Mouse (Mus musculus) midbrain, embryonic 16.5 days (tissue): ENCODE results near the gene Foxn4. TPM values are rescaled to one million over a fixed set of nuclear protein-coding genes. Genes with fewer than 3 reads are reported as not detected.

Experiments used
- ATAC-seq: fragments of 200-750 bp; cut with Nextera tagmentation; 2 replicates; pipeline ENCODE4 v1.8.0; 2017; ENCODE audit warnings: moderate TSS enrichment
- H3K27ac ChIP-seq: fragments of 300-500 bp; sonication (generic); 2 replicates; pipeline ENCODE4 v1.5.1; 2014; ENCODE audit warnings: mild to moderate bottlenecking, low read length, mixed read lengths
- H3K27me3 ChIP-seq: fragments of 300-500 bp; sonication (generic); 2 replicates; pipeline ENCODE4 v1.6.1; 2014; ENCODE audit warnings: low read depth, low read length, mixed read lengths; ENCODE audit not compliant: control insufficient read depth, insufficient read depth
- H3K36me3 ChIP-seq: fragments of 300-500 bp; sonication (generic); 2 replicates; pipeline ENCODE4 v1.6.1; 2014; ENCODE audit warnings: mild to moderate bottlenecking, low read length, moderate library complexity, mixed read lengths; ENCODE audit not compliant: control insufficient read depth, insufficient read depth
- H3K4me1 ChIP-seq: fragments of 300-500 bp; sonication (generic); 2 replicates; pipeline ENCODE4 v1.6.1; 2014; ENCODE audit warnings: mild to moderate bottlenecking, low read length, mixed read lengths; ENCODE audit not compliant: control insufficient read depth, insufficient read depth
- H3K4me2 ChIP-seq: fragments of 300-500 bp; sonication (generic); 2 replicates; pipeline ENCODE4 v1.6.1; 2014; ENCODE audit warnings: mild to moderate bottlenecking, low read length, mixed read lengths
- H3K4me3 ChIP-seq: fragments of 300-500 bp; sonication (generic); 2 replicates; pipeline ENCODE4 v1.5.1; 2014; ENCODE audit warnings: low read depth, mild to moderate bottlenecking, low read length, moderate library complexity, mixed read lengths
- H3K9ac ChIP-seq: fragments of 300-500 bp; sonication (generic); 2 replicates; pipeline ENCODE4 v1.6.1; 2014; ENCODE audit warnings: low read depth, low read length, mixed read lengths
- H3K9me3 ChIP-seq: fragments of 300-500 bp; sonication (generic); replicated peaks from 2 replicates; pipeline ENCODE4 v1.6.1; 2014; ENCODE audit warnings: mild to moderate bottlenecking, low read length, mixed read lengths; ENCODE audit not compliant: control insufficient read depth, poor library complexity, severe bottlenecking
- WGBS: fragments of 180-500 bp; shearing (Covaris S2); extraction: QIAGEN DNeasy Blood & Tissue Kit; methylation state at CpG from one replicate; pipeline ENCODE4 v1.1.7; 2014; 5-methylcytosine and 5-hydroxymethylcytosine counted together
- polyA plus RNA-seq: library from polyadenylated mRNA; unstranded; fragments of >200 nt; fragmentation: Nextera tagmentation; extraction: Ambion mirVana; gene quantifications from 2 replicates; pipeline ENCODE4 v1.2.1, GENCODE M21; 2015

Foxn4 gene
- polyA plus RNA-seq, 1 experiment from 2014 or later = 0.36 TPM

DNA sequence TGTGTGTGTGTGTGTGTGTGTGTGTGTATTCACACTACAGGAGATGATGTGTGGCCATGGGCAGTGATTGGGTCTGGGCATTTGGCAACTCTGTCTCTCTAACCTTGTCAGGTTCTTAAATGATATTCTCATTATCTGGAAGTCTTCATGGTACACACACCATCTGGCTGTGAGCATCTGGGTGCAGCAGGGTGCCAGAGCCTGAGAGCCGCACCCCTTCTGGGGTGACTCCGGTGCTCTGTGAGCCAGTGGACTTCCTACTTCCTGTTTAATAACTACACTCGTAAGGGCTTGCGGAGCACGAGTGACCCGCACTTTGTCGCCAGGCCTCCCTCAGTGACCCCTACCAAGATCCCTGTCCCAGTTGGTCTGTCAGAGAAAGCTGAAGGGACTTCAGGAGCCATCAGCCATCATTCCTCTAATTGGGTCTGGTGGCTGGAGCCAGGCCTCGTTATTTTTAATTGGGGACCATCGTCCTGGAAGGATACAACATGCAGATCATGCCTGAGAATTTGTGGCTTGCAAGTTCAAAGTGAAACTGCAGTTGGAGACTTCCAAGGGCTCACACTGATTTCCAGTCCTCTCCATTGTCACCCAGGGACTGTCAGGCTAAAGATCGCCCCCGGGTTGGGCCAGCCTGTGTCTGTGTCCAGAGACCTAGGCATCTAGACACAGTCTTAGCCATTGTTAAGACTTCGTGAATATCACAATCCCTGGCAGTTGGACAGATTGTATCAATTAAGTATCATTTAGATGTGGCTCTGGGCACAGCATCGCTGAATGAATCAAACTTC, 11.2 kb upstream of the Foxn4 start:
- ATAC-seq = no peak
- no peak overlapping the region for H3K4me3 ChIP-seq
- 0 out of 2 replicates have a peak overlapping the region, but pooled peaks have one; percentile 10 for H3K9ac ChIP-seq
- no peak overlapping the region for H3K4me2 ChIP-seq
- H3K4me1 ChIP-seq = peaks cover 5% of the 10 kb centered on the region
- no peaks in the 10 kb centered on the region for H3K36me3 ChIP-seq
- no peaks in the 10 kb centered on the region for H3K9me3 ChIP-seq
- no peak overlapping the region for H3K27ac ChIP-seq
- H3K27me3 ChIP-seq = no peaks in the 10 kb centered on the region
- WGBS = 54% methylated on average over 13 of the region's 13 CpGs

DNA sequence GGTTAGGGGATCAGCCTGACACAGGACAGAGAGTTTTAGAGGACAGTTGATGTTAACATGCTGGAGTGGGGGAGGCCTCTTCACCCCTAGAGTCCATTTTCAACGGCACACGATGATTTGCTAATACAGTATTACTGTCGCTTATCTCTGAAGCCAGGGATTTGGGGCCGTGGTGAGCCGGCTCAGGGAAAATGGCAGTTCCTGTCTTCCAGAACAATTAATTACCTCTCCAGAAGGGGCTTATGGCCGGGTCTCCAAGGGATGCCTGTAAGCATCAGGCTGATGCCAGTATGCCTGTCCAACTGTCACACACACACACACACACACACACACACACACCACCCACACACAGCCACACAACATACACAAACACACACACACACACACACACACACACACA, 8.7 kb upstream of the Foxn4 start:
- H3K27me3 ChIP-seq = peaks cover 5% of the 10 kb centered on the region; the same call in 1 of the 2 replicates
- H3K4me2 ChIP-seq = no peak overlapping the region
- H3K27ac ChIP-seq = peak overlapping the region; percentile 14; the same call in 1 of the 2 replicates
- no peaks in the 10 kb centered on the region for H3K9me3 ChIP-seq
- no peaks in the 10 kb centered on the region for H3K36me3 ChIP-seq
- H3K4me1 ChIP-seq = 0 out of 2 replicates have a peak, but pooled peaks cover 2% of the 10 kb centered on the region
- H3K9ac ChIP-seq = no peak overlapping the region
- 25% methylated on average over 6 of the region's 6 CpGs for WGBS
- 0 out of 2 replicates have a peak, but pooled peaks have one; percentile 25 for ATAC-seq
- no peak overlapping the region for H3K4me3 ChIP-seq

DNA sequence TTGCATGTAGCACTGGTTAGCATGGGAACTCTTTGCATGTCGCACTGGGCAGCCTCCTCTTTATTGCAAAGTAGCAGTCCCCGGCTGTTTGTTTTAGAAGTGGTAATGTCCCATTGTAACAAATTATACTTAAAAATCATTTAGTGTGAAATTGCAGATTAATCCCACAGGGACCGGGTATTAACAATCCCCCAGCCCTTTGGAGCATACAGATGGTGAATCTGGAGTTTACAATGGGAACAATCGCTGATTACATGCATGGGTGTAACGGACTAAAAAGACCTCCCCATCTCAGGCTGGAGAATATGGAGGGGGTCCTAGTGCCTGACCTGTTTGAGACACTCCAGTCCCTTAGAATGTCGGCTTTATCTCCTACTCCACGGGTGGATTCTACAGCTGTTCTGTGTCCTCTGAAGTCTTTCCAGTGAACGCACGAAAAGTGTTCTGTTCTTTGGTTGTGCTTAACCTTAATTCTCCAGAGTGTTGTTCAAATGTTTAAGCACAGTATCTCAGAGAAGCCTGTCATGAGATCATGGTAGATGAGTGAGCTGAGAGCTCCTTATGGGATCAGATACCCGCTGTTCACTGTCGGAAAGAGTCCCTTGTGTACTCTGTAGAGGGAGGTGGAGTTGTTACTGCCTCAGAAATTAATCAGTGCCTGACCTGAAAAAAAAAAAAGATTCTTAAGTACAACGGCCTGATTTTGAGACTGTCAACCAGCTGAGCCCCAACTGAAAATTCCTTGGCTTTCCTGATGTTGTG, 6.0 kb upstream of the Foxn4 start:
- WGBS = 13% methylated on average over 12 of the region's 12 CpGs
- peak overlapping the region; percentile 36 for H3K4me2 ChIP-seq
- ATAC-seq = no peak
- H3K27me3 ChIP-seq = peaks cover 28% of the 10 kb centered on the region
- H3K4me1 ChIP-seq = peaks cover 2% of the 10 kb centered on the region; the same call in 1 of the 2 replicates
- H3K4me3 ChIP-seq = peak overlapping the region; percentile 6; the same call in 1 of the 2 replicates
- H3K9me3 ChIP-seq = no peaks in the 10 kb centered on the region
- no peak overlapping the region for H3K27ac ChIP-seq
- H3K36me3 ChIP-seq = no peaks in the 10 kb centered on the region
- H3K9ac ChIP-seq = no peak overlapping the region

DNA sequence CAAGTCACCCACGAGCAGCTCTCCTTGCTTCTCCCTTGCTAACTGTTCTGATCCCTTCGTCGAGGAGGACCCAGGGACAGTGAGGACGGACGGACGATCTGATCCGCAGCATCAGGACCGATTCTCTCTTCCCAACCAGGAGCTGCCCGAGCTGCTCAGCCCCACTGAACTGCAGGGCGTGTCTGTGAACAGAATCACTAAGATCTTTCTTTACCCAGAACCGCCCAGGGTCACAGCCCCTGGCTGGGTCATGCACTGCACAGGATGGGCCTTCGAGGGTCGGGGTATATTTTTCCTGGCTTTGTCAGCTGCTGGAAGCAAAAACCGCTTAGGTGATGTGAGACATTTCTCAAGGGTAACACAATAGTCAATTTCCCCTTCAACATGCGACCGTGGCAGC, 2.4 kb upstream of the Foxn4 start:
- no peak overlapping the region for H3K9ac ChIP-seq
- WGBS = 15% methylated on average over 16 of the region's 16 CpGs
- no peaks in the 10 kb centered on the region for H3K9me3 ChIP-seq
- peaks cover 14% of the 10 kb centered on the region for H3K4me1 ChIP-seq
- H3K36me3 ChIP-seq = no peaks in the 10 kb centered on the region
- no peak overlapping the region for H3K27ac ChIP-seq
- peaks cover 58% of the 10 kb centered on the region for H3K27me3 ChIP-seq
- H3K4me2 ChIP-seq = no peak overlapping the region
- no peak for ATAC-seq
- H3K4me3 ChIP-seq = no peak overlapping the region

DNA sequence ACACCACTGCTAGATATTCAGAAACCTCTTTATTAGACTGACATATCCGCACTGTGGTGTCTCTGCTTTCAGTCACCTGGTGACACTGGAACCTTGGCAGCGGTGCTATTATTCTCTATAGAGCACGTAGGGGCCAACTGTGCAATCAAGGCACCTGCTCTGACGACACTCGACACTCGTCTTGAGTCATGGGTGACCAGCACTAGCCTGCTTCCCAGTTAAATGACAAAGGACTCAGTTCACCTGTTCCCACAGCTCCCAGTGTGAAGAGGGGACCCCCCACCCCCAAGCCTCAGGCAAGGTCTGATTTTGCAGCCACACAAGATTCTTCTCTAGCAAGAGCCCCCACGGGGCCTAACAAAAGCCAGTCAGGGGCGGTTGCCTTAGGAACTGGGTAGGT, 1.7 kb upstream of the Foxn4 start:
- Histone ChIP-seq H3K4me1 (peaks cover 14% of the 10 kb centered on the region), H3K27me3 (peaks cover 64% of the 10 kb centered on the region), H3K4me2 (no peak overlapping the region), H3K27ac (no peak overlapping the region), H3K9ac (no peak overlapping the region), H3K36me3 (no peaks in the 10 kb centered on the region), H3K4me3 (no peak overlapping the region), H3K9me3 (no peaks in the 10 kb centered on the region)
- 15% methylated on average over 8 of the region's 8 CpGs for whole genome bisulfite sequencing
- no peak for ATAC-seq

DNA sequence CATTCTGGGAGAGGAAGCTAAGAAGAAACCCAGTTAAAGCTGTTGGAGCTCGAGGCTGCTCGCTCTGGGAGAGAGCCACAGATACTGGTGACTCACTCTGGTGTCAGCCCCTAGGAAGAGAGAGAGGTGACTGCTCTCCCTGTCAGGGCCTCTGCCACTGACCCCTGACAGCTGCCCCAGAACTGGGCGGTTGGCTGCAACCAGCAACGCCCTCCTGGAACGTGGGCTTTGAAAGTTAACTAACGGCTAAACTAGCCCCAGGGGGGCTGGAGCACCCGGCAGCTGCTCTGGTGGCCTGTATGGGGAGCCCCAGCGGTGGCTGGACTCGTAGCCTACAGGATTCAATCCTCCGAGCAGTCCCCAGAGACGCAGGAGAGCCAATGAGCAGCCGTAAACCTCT, 3.6 kb downstream of the Foxn4 start:
- no peak overlapping the region for H3K4me3 ChIP-seq
- no peak overlapping the region for H3K9ac ChIP-seq
- peaks cover 16% of the 10 kb centered on the region for H3K4me1 ChIP-seq
- H3K4me2 ChIP-seq = no peak overlapping the region
- 14% methylated on average over 12 of the region's 12 CpGs for WGBS
- no peak for ATAC-seq
- H3K36me3 ChIP-seq = no peaks in the 10 kb centered on the region
- H3K27ac ChIP-seq = no peak overlapping the region
- peaks cover 51% of the 10 kb centered on the region for H3K27me3 ChIP-seq
- no peaks in the 10 kb centered on the region for H3K9me3 ChIP-seq

DNA sequence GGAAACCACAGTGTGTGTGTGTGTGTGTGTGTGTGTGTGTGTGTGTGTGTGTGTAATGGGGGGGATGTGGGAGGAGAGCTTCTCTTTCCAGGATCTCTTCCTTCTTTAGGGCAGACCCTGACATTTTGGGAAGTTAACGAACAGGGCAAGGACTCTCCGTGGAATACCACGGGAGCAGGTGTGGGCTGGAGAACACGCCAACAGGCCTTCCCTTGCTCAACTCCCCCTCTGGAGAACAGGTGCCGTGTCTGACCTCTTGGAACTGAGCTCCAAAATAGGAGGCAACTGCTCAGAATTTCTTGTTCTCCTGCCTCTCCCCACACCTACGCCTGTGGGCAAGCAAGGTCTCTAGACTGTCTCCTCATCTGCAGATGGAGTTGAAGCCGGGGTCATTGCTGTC, 4.1 kb downstream of the Foxn4 start:
- ATAC-seq = no peak
- Histone ChIP-seq H3K4me1 (peaks cover 16% of the 10 kb centered on the region), H3K9ac (no peak overlapping the region), H3K4me2 (no peak overlapping the region), H3K27me3 (peaks cover 49% of the 10 kb centered on the region), H3K36me3 (no peaks in the 10 kb centered on the region), H3K27ac (no peak overlapping the region), H3K9me3 (no peaks in the 10 kb centered on the region), H3K4me3 (no peak overlapping the region)
- WGBS = 69% methylated on average over 7 of the region's 7 CpGs

DNA sequence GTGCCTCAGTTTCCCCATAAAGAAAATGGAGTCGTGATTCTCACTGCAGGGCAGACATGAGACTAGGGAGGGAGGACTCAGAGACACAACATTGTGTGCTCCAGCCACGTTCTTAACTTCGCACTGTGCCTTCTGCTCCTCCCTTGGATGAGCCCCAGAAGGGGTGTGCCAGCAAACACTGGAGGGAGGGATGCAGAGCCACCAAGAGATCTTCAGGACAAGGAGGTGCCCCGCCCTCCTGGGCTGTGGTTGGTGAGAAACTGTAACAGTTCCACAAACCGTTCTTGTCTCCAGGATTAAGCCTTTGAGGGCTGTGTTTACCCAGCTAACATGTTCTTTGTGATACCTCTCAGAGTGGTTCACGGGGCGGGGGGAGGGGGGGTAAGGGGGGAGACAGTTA, 5.0 kb downstream of the Foxn4 start:
- Histone ChIP-seq H3K36me3 (no peaks in the 10 kb centered on the region), H3K9me3 (no peaks in the 10 kb centered on the region), H3K4me2 (no peak overlapping the region), H3K4me3 (no peak overlapping the region), H3K9ac (no peak overlapping the region), H3K4me1 (peaks cover 9% of the 10 kb centered on the region), H3K27me3 (peaks cover 40% of the 10 kb centered on the region), H3K27ac (no peak overlapping the region)
- 24% methylated on average over 7 of the region's 7 CpGs for WGBS
- no peak for ATAC-seq

DNA sequence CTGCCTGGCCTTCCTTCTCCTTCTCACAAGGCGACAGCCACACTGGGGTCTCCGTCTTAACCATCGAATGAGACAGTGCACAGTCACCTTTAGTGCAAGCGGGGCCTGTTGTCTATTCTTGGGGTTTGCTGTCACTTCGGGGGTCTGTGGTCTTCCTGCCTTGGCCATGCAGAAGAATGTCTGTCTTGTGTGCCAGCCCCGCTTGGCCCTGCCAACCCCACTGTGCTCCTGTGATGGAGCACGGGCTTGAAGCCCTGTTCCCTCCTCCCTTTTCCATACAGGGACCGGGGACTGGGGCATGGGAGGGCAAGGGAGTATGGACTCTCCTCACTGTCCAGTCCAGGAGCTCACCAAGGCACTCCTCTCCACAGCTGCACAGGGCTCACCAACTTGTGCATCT, 8.8 kb downstream of the Foxn4 start:
- H3K9ac ChIP-seq = no peak overlapping the region
- peaks cover 2% of the 10 kb centered on the region; the same call in 1 of the 2 replicates for H3K4me1 ChIP-seq
- no peak for ATAC-seq
- H3K4me3 ChIP-seq = no peak overlapping the region
- 84% methylated on average over 8 of the region's 8 CpGs for WGBS
- no peak overlapping the region for H3K27ac ChIP-seq
- H3K27me3 ChIP-seq = peaks cover 8% of the 10 kb centered on the region
- no peaks in the 10 kb centered on the region for H3K36me3 ChIP-seq
- H3K9me3 ChIP-seq = no peaks in the 10 kb centered on the region
- no peak overlapping the region for H3K4me2 ChIP-seq
